Mouse (Mus musculus) embryonic fibroblast, embryonic 13.5 days (primary cell): ENCODE measurements around the gene Nasp.

Source experiments
- CTCF ChIP-seq: IDR thresholded peaks from 2 replicates; pipeline ENCODE4 v1.5.1; 2011; ENCODE audit warnings: mild to moderate bottlenecking, control low read depth, low read length, moderate library complexity, borderline replicate concordance; ENCODE audit not compliant: insufficient read depth
- POLR2A ChIP-seq: IDR thresholded peaks from 2 replicates; pipeline ENCODE4 v1.6.1; 2011; ENCODE audit warnings: low read depth, mild to moderate bottlenecking, control low read depth, low read length, moderate library complexity

GRCm38 (mm10) chr4:116596379-116596778, 31.4 kb downstream of the Nasp start, which contains the start of gene Ccdc17:
- no peak for TF ChIP-seq POLR2A
- TF ChIP-seq CTCF, result no peak
